Mouse (Mus musculus): ENCODE measurements at regions not wholly inside any gene's neighbourhood (a gene's known extent, or its start where the extent isn't known, plus 50 kb on each side); places are given as distances from the start of the nearest gene placed in this dataset.
"Not testable (repeated sequence)": the region's sequence is repeated elsewhere in the genome, so short reads cannot be mapped to it uniquely, and the experiment has no call there.

GRCm38 (mm10) chr8:96040216-96040615, 151.9 kb upstream of the Got2 start:
- WGBS = 52% methylated on average over 1 of the region's 1 CpGs
- Histone ChIP-seq H3K27me3 (ENCODE audit: insufficient read depth, poor library complexity, severe bottlenecking) (no peaks in the 10 kb centered on the region), H3K27ac (no peak overlapping the region; the same call in 1 of the 2 replicates), H3K4me1 (no peaks in the 10 kb centered on the region), H3K36me3 (no peaks in the 10 kb centered on the region), H3K4me3 (no peak overlapping the region), H3K9me3 (no peaks in the 10 kb centered on the region)
- DNase-seq (ENCODE audit: low spot score) = no peak

DNA sequence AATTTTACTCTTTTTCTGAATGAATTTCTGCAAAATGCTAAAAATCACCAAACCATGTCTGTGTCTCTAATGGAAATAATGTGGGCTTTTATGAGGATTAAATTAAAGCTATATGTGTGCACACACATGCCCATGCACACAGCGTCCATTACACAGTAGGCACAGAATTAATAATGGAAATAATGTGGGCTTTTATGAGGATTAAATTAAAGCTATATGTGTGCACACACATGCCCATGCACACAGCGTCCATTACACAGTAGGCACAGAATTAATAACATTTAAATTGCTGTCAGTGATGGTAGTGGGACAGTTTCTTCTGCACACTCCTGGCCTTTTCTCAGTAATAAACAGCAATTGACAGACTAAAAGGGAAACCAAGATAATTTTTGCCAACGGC, 130.4 kb upstream of the Got2 start:
- 77% methylated on average over 3 of the region's 3 CpGs for WGBS
- not testable (repeated sequence) for H3K27ac ChIP-seq; DNase-seq (ENCODE audit: low spot score); H3K4me3 ChIP-seq; H3K4me1 ChIP-seq; H3K27me3 ChIP-seq (ENCODE audit: insufficient read depth, poor library complexity, severe bottlenecking); H3K36me3 ChIP-seq; H3K9me3 ChIP-seq

GRCm38 (mm10) chr8:96012002-96012401, 123.7 kb upstream of the Got2 start:
- Histone ChIP-seq H3K4me3 (no peak overlapping the region), H3K4me1 (no peaks in the 10 kb centered on the region), H3K36me3 (no peaks in the 10 kb centered on the region), H3K27ac (no peak overlapping the region), H3K27me3 (ENCODE audit: insufficient read depth, poor library complexity, severe bottlenecking) (no peaks in the 10 kb centered on the region), H3K9me3 (no peaks in the 10 kb centered on the region)
- WGBS = 78% methylated on average over 1 of the region's 1 CpGs
- DNase-seq (ENCODE audit: low spot score) = no peak

GRCm38 (mm10) chr8:95991826-95992463, 103.6 kb upstream of the Got2 start:
- no peaks in the 10 kb centered on the region for H3K36me3 ChIP-seq
- H3K4me3 ChIP-seq = no peak overlapping the region
- 78% methylated on average over 8 of the region's 8 CpGs for WGBS
- no peak for DNase-seq (ENCODE audit: low spot score)
- no peaks in the 10 kb centered on the region for H3K9me3 ChIP-seq
- no peaks in the 10 kb centered on the region for H3K27me3 ChIP-seq (ENCODE audit: insufficient read depth, poor library complexity, severe bottlenecking)
- H3K4me1 ChIP-seq = no peaks in the 10 kb centered on the region
- H3K27ac ChIP-seq = no peak overlapping the region

- Histone ChIP-seq H3K4me3 (no peak overlapping the region), H3K9me3 (no peaks in the 10 kb centered on the region), H3K36me3 (no peaks in the 10 kb centered on the region), H3K27me3 (ENCODE audit: insufficient read depth, poor library complexity, severe bottlenecking) (no peaks in the 10 kb centered on the region), H3K4me1 (no peaks in the 10 kb centered on the region), H3K27ac (no peak overlapping the region)
- WGBS = 88% methylated on average over 4 of the region's 4 CpGs
- no peak for DNase-seq (ENCODE audit: low spot score)
Measured at GRCm38 (mm10) chr8:95988616-95989380, 100.5 kb upstream of the Got2 start.

DNA sequence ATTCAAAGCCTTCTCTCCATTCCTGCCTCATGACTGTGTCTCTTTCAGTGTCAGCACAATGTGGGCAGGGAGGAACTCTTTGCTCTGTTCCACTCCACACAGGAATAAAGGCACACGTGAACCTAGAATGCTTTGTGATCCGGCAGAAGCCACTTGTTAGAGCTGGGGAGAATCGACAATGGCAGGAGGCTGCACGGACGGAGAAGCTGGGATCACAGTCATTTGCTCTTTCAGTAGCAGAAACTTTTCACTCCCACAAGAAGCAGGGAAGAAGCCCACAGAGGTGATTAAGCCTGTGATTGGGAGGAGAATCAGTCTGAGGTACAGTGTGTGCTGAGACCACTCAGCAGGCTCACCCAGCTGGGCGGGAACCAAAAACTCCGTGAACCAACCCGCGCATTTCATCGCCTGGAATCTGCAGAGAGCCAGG, 98.7 kb upstream of the Got2 start:
- Histone ChIP-seq H3K27ac (no peak overlapping the region), H3K4me3 (no peak overlapping the region), H3K27me3 (ENCODE audit: insufficient read depth, poor library complexity, severe bottlenecking) (no peaks in the 10 kb centered on the region), H3K36me3 (no peaks in the 10 kb centered on the region), H3K4me1 (no peaks in the 10 kb centered on the region), H3K9me3 (no peaks in the 10 kb centered on the region)
- 23% methylated on average over 10 of the region's 10 CpGs for WGBS
- DNase-seq (ENCODE audit: low spot score) = no peak

DNA sequence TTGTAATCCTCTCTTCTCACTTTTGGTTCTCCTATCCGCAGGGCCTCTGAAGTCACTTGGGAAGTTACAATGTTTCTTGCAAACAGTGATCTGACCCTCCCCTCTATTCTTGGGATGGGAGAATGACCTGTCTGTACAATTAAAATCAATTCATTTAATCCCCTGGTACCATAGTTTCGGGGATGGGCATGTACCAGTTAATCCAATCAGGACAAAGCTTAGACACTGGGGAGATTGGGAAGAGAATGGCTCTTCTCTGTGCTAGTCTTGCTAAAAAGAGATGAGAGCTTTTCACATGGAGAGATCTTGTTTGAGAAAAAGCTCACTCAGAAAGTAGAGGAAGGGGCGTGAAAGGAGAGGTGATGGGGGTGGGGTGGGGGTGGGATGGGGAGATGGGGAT, 98.1 kb upstream of the Got2 start:
- no peaks in the 10 kb centered on the region for H3K27me3 ChIP-seq (ENCODE audit: insufficient read depth, poor library complexity, severe bottlenecking)
- no peak overlapping the region for H3K27ac ChIP-seq
- DNase-seq (ENCODE audit: low spot score) = no peak
- no peaks in the 10 kb centered on the region for H3K4me1 ChIP-seq
- H3K9me3 ChIP-seq = no peaks in the 10 kb centered on the region
- WGBS = 57% methylated on average over 3 of the region's 3 CpGs
- no peak overlapping the region for H3K4me3 ChIP-seq
- no peaks in the 10 kb centered on the region for H3K36me3 ChIP-seq

DNA sequence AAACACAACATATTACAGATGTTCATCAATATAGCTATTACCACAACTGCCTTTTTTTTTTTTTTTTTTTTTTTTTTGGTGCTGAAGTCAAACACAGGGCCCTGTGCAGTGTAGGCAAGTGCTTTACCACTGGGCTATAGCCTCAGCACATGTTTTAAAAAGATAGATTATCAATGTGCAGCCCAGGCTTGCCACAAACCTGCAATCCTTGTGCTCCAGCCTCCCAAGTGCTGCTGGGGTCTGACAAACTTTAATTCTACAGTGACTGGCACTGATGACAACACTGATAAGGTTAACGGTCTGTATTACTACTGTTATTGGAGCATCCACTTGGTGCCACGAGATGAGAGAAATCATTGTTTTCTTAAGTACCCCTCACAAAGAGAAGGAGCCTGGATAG, 95.3 kb upstream of the Got2 start:
- no peak overlapping the region for H3K27ac ChIP-seq
- peak; percentile 22 for DNase-seq (ENCODE audit: low spot score)
- WGBS = 54% methylated on average over 2 of the region's 2 CpGs

DNA sequence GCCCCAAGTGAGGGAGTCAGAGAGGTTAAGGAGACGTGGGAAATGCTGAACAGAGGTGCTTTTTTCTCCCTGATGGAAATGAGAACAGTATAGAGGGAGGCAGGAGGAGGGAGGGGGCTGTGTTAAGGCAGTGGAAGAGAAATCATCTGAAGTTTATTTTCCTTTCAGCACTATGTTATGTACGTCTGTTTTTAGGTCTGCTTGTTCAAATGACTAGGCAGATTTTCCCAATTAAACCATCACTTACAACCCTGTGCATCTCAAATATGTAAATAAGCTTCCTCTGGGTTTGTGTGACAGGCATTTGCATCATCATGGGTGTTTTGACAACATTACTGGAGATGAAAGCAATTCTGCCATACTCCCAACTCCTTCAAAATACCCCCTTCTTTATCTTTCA, 92.1 kb upstream of the Got2 start:
- Histone ChIP-seq H3K4me3 (no peak overlapping the region), H3K4me1 (no peaks in the 10 kb centered on the region), H3K27ac (no peak overlapping the region), H3K27me3 (ENCODE audit: insufficient read depth, poor library complexity, severe bottlenecking) (no peaks in the 10 kb centered on the region), H3K9me3 (no peaks in the 10 kb centered on the region), H3K36me3 (no peaks in the 10 kb centered on the region)
- WGBS = 39% methylated on average over 2 of the region's 2 CpGs
- no peak for DNase-seq (ENCODE audit: low spot score)

More for the DNA sequence above, 95.3 kb upstream of the Got2 start:
- H3K9me3 ChIP-seq = no peaks in the 10 kb centered on the region
- H3K4me3 ChIP-seq = no peak overlapping the region
- H3K27me3 ChIP-seq (ENCODE audit: insufficient read depth, poor library complexity, severe bottlenecking) = no peaks in the 10 kb centered on the region
- no peaks in the 10 kb centered on the region for H3K4me1 ChIP-seq
- H3K36me3 ChIP-seq = no peaks in the 10 kb centered on the region

DNA sequence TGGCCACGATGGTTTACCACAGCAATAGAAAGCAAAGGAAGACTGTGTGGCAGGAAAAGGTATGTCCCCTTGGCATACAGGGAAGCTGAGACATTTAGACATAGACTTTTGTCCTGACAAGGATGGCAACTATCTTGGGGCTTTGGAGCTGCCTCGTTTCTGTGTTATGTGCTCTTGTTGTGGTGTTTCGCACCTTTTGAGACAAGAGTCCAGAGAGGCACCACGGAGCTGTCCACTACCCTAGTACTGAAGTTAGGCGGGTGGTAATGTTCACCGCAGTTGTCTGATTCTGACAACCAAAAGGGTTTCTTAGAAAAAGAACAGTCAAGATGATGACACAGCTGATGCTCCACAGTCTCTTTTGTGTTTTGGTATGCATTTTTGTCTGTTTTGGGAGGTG, 90.9 kb upstream of the Got2 start:
- peak; percentile 66 for DNase-seq (ENCODE audit: low spot score)
- H3K4me3 ChIP-seq = no peak overlapping the region
- H3K4me1 ChIP-seq = no peaks in the 10 kb centered on the region
- 48% methylated on average over 6 of the region's 6 CpGs for WGBS
- H3K27ac ChIP-seq = no peak overlapping the region
- no peaks in the 10 kb centered on the region for H3K27me3 ChIP-seq (ENCODE audit: insufficient read depth, poor library complexity, severe bottlenecking)
- no peaks in the 10 kb centered on the region for H3K9me3 ChIP-seq
- no peaks in the 10 kb centered on the region for H3K36me3 ChIP-seq

- Histone ChIP-seq H3K4me3 (no peak overlapping the region), H3K36me3 (no peaks in the 10 kb centered on the region), H3K27ac (no peak overlapping the region), H3K27me3 (ENCODE audit: insufficient read depth, poor library complexity, severe bottlenecking) (no peaks in the 10 kb centered on the region), H3K4me1 (no peaks in the 10 kb centered on the region), H3K9me3 (no peaks in the 10 kb centered on the region)
- no peak for DNase-seq (ENCODE audit: low spot score)
- WGBS = 26% methylated on average over 4 of the region's 4 CpGs
Measured at GRCm38 (mm10) chr8:95974889-95975288, 86.5 kb upstream of the Got2 start.

DNA sequence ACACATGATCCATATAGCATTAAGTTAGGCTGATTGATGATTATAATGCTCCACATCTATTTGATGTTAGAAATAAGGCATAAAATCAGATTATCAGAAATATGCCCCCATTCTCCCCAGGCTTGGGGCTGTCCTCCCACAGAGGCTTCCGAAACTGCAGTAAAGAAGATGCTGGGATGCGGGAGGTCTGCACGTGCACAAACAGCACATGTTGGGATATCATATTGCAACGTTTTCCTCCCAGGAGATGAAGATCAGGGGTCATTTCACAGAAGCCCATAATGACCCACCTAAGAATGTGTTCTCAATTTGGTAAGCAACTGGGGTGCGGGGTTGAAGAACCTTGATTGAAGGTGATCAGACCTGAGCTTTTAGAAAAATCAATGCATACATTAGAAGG, 85.9 kb upstream of the Got2 start:
- no peak overlapping the region for H3K4me3 ChIP-seq
- H3K4me1 ChIP-seq = no peaks in the 10 kb centered on the region
- 65% methylated on average over 5 of the region's 5 CpGs for WGBS
- no peaks in the 10 kb centered on the region for H3K36me3 ChIP-seq
- H3K9me3 ChIP-seq = no peaks in the 10 kb centered on the region
- peak; percentile 73 for DNase-seq (ENCODE audit: low spot score)
- no peak overlapping the region for H3K27ac ChIP-seq
- no peaks in the 10 kb centered on the region for H3K27me3 ChIP-seq (ENCODE audit: insufficient read depth, poor library complexity, severe bottlenecking)

GRCm38 (mm10) chr8:95973571-95973970, 85.2 kb upstream of the Got2 start:
- no peak overlapping the region for H3K27ac ChIP-seq
- WGBS = 46% methylated on average over 4 of the region's 4 CpGs
- DNase-seq (ENCODE audit: low spot score) = peak; percentile 67

More at GRCm38 (mm10) chr8:95973571-95973970, 85.2 kb upstream of the Got2 start:
- Histone ChIP-seq H3K4me1 (no peaks in the 10 kb centered on the region), H3K4me3 (no peak overlapping the region), H3K9me3 (no peaks in the 10 kb centered on the region), H3K27me3 (ENCODE audit: insufficient read depth, poor library complexity, severe bottlenecking) (no peaks in the 10 kb centered on the region), H3K36me3 (no peaks in the 10 kb centered on the region)
